Mouse (Mus musculus) urinary bladder, adult 2 months (tissue): ENCODE measurements around the gene 5730507C01Rik. TPM values are rescaled to one million over a fixed set of nuclear protein-coding genes. Genes with fewer than 3 reads are reported as not detected.
"Not testable (repeated sequence)": the region's sequence is repeated elsewhere in the genome, so short reads cannot be mapped to it uniquely, and the experiment has no call there.

ENCODE experiments used
- DNase-seq: peaks from one replicate; pipeline ENCODE4 v3.0.0; 2022; ENCODE audit warnings: low spot score
- polyA plus RNA-seq: library from polyadenylated mRNA; depleted of rRNA; stranded (reverse); fragments of >200 nt; gene quantifications from 2 replicates; pipeline ENCODE4 v1.2.3, GENCODE M21; 2012; rRNA removed

The 5730507C01Rik gene
- 0.80 TPM in 2 replicates for polyA plus RNA-seq

- peak; percentile 42 for DNase-seq
Observed at GRCm38 (mm10) chr12:18514171-18514570, at the start of gene 5730507C01Rik. TSS of gene 5730507C01Rik (plus strand) at chr12:18514510.

- DNase-seq: not testable (repeated sequence)
Observed at GRCm38 (mm10) chr12:18514616-18515015, 306 bp downstream of the 5730507C01Rik start.

- peak; percentile 18 for DNase-seq
Observed at GRCm38 (mm10) chr12:18515077-18515476, 767 bp downstream of the 5730507C01Rik start.
